Mouse (Mus musculus) heart, embryonic 12.5 days (tissue): Measurements from ENCODE around the gene Nkx1-2. TPM values are rescaled to one million over a fixed set of nuclear protein-coding genes. Genes with fewer than 3 reads are reported as not detected.

ENCODE experiments used
- ATAC-seq: fragments of 200-750 bp; cut with Nextera tagmentation; 2 replicates; pipeline ENCODE4 v1.8.0; 2017; ENCODE audit warnings: moderate TSS enrichment, moderate library complexity; ENCODE audit not compliant: insufficient number of reproducible peaks, low FRiP score
- H3K27ac ChIP-seq: fragments of 300-500 bp; sonication (generic); 2 replicates; pipeline ENCODE4 v1.5.1; 2016; ENCODE audit warnings: mild to moderate bottlenecking, moderate library complexity; ENCODE audit not compliant: poor library complexity, severe bottlenecking
- H3K27me3 ChIP-seq: fragments of 300-500 bp; sonication (generic); replicated peaks from 2 replicates; pipeline ENCODE4 v1.6.1; 2016; ENCODE audit warnings: mild to moderate bottlenecking, moderate library complexity
- H3K36me3 ChIP-seq: fragments of 300-500 bp; sonication (generic); 2 replicates; pipeline ENCODE4 v1.6.1; 2016; ENCODE audit warnings: mild to moderate bottlenecking, moderate library complexity
- H3K4me1 ChIP-seq: fragments of 300-500 bp; sonication (generic); replicated peaks from 2 replicates; pipeline ENCODE4 v1.6.1; 2016; ENCODE audit warnings: mild to moderate bottlenecking
- H3K4me2 ChIP-seq: fragments of 300-500 bp; sonication (generic); 2 replicates; pipeline ENCODE4 v1.6.1; 2016; ENCODE audit warnings: mild to moderate bottlenecking, moderate library complexity
- H3K4me3 ChIP-seq: fragments of 300-500 bp; sonication (generic); 2 replicates; pipeline ENCODE4 v1.5.1; 2016; ENCODE audit warnings: mild to moderate bottlenecking
- H3K9ac ChIP-seq: fragments of 300-500 bp; sonication (generic); 2 replicates; pipeline ENCODE4 v1.6.1; 2016; ENCODE audit warnings: mild to moderate bottlenecking, moderate library complexity
- H3K9me3 ChIP-seq: fragments of 300-500 bp; sonication (generic); replicated peaks from 2 replicates; pipeline ENCODE4 v1.6.1; 2016; ENCODE audit warnings: mild to moderate bottlenecking, moderate library complexity
- WGBS: fragments of 180-500 bp; shearing (Covaris S2); methylation state at CpG from one replicate; pipeline ENCODE4 v1.1.7; 2016; 5-methylcytosine and 5-hydroxymethylcytosine counted together
- polyA plus RNA-seq: library from polyadenylated mRNA; unstranded; fragments of >200 nt; fragmentation: Nextera tagmentation; extraction: Ambion mirVana; gene quantifications from 2 replicates; pipeline ENCODE4 v1.2.1, GENCODE M21; 2016

Gene Nkx1-2
- polyA plus RNA-seq, 1 experiment from 2014 or later = not detected

- H3K9me3 ChIP-seq = no peaks in the 10 kb centered on the region
- no peak overlapping the region for H3K4me2 ChIP-seq
- H3K27me3 ChIP-seq = peaks cover 84% of the 10 kb centered on the region
- H3K4me3 ChIP-seq = no peak overlapping the region
- no peaks in the 10 kb centered on the region for H3K36me3 ChIP-seq
- H3K4me1 ChIP-seq = peaks cover 24% of the 10 kb centered on the region
- H3K27ac ChIP-seq = no peak overlapping the region
- WGBS = 8% methylated on average over 8 of the region's 8 CpGs
- no peak overlapping the region for H3K9ac ChIP-seq
- no peak for ATAC-seq
Measured at GRCm38 (mm10) chr7:132600926-132601325, 1.5 kb upstream of the Nkx1-2 start.

- peaks cover 85% of the 10 kb centered on the region for H3K27me3 ChIP-seq
- no peaks in the 10 kb centered on the region for H3K9me3 ChIP-seq
- no peak overlapping the region; the same call in 1 of the 2 replicates for H3K9ac ChIP-seq
- ATAC-seq = no peak
- H3K27ac ChIP-seq = no peak overlapping the region
- H3K4me2 ChIP-seq = peak overlapping the region; percentile 96
- peak overlapping the region; percentile 55 for H3K4me3 ChIP-seq
- 2% methylated on average over 9 of the region's 9 CpGs for WGBS
- no peaks in the 10 kb centered on the region for H3K36me3 ChIP-seq
- H3K4me1 ChIP-seq = peaks cover 24% of the 10 kb centered on the region
Measured at GRCm38 (mm10) chr7:132600026-132600425, 589 bp upstream of the Nkx1-2 start.

- H3K27ac ChIP-seq = no peak overlapping the region
- peak overlapping the region; percentile 94 for H3K4me2 ChIP-seq
- H3K27me3 ChIP-seq = peaks cover 76% of the 10 kb centered on the region
- H3K4me3 ChIP-seq = peak overlapping the region; percentile 57
- ATAC-seq = peak; percentile 40; the same call in 1 of the 2 replicates
- peaks cover 24% of the 10 kb centered on the region for H3K4me1 ChIP-seq
- WGBS = under 1% methylated on average over 49 of the region's 60 CpGs
- H3K9ac ChIP-seq = peak overlapping the region; percentile 41
- H3K9me3 ChIP-seq = no peaks in the 10 kb centered on the region
- H3K36me3 ChIP-seq = no peaks in the 10 kb centered on the region
Measured at GRCm38 (mm10) chr7:132597251-132598041, 2.0 kb downstream of the Nkx1-2 start.

GRCm38 (mm10) chr7:132596557-132597250, 2.7 kb downstream of the Nkx1-2 start:
- no peak for ATAC-seq
- WGBS = 7% methylated on average over 26 of the region's 26 CpGs
- H3K27me3 ChIP-seq = peaks cover 69% of the 10 kb centered on the region
- no peaks in the 10 kb centered on the region for H3K36me3 ChIP-seq
- H3K9me3 ChIP-seq = no peaks in the 10 kb centered on the region
- H3K9ac ChIP-seq = peak overlapping the region; percentile 41
- peak overlapping the region; percentile 57 for H3K4me3 ChIP-seq
- peak overlapping the region; percentile 94 for H3K4me2 ChIP-seq
- H3K4me1 ChIP-seq = peaks cover 28% of the 10 kb centered on the region
- no peak overlapping the region for H3K27ac ChIP-seq

GRCm38 (mm10) chr7:132595787-132596186, 3.6 kb downstream of the Nkx1-2 start:
- no peak overlapping the region for H3K4me2 ChIP-seq
- 74% methylated on average over 3 of the region's 3 CpGs for WGBS
- no peaks in the 10 kb centered on the region for H3K36me3 ChIP-seq
- no peak overlapping the region for H3K4me3 ChIP-seq
- no peak overlapping the region for H3K9ac ChIP-seq
- no peak overlapping the region for H3K27ac ChIP-seq
- ATAC-seq = no peak
- H3K9me3 ChIP-seq = no peaks in the 10 kb centered on the region
- peaks cover 28% of the 10 kb centered on the region for H3K4me1 ChIP-seq
- peaks cover 60% of the 10 kb centered on the region for H3K27me3 ChIP-seq

GRCm38 (mm10) chr7:132594325-132594724, 5.1 kb downstream of the Nkx1-2 start:
- H3K36me3 ChIP-seq = no peaks in the 10 kb centered on the region
- no peak overlapping the region for H3K4me2 ChIP-seq
- H3K4me3 ChIP-seq = no peak overlapping the region
- ATAC-seq = no peak
- 87% methylated on average over 2 of the region's 2 CpGs for WGBS
- no peak overlapping the region for H3K27ac ChIP-seq
- peaks cover 24% of the 10 kb centered on the region for H3K4me1 ChIP-seq
- H3K27me3 ChIP-seq = peaks cover 45% of the 10 kb centered on the region
- H3K9me3 ChIP-seq = no peaks in the 10 kb centered on the region
- no peak overlapping the region for H3K9ac ChIP-seq

- no peaks in the 10 kb centered on the region for H3K36me3 ChIP-seq
- peaks cover 39% of the 10 kb centered on the region for H3K27me3 ChIP-seq
- no peak overlapping the region for H3K27ac ChIP-seq
- H3K9ac ChIP-seq = no peak overlapping the region
- no peak overlapping the region for H3K4me3 ChIP-seq
- WGBS = 64% methylated on average over 2 of the region's 2 CpGs
- no peaks in the 10 kb centered on the region for H3K9me3 ChIP-seq
- no peak for ATAC-seq
- H3K4me2 ChIP-seq = no peak overlapping the region
- peaks cover 19% of the 10 kb centered on the region for H3K4me1 ChIP-seq
Measured at GRCm38 (mm10) chr7:132593762-132594161, 5.7 kb downstream of the Nkx1-2 start.

GRCm38 (mm10) chr7:132589610-132590009, 9.8 kb downstream of the Nkx1-2 start:
- H3K4me1 ChIP-seq = peaks cover 8% of the 10 kb centered on the region
- no peak for ATAC-seq
- no peak overlapping the region for H3K9ac ChIP-seq
- no peaks in the 10 kb centered on the region for H3K9me3 ChIP-seq
- no peak overlapping the region for H3K4me2 ChIP-seq
- H3K27ac ChIP-seq = no peak overlapping the region
- no peak overlapping the region for H3K4me3 ChIP-seq
- peaks cover 5% of the 10 kb centered on the region for H3K27me3 ChIP-seq
- no peaks in the 10 kb centered on the region for H3K36me3 ChIP-seq
- 56% methylated on average over 5 of the region's 5 CpGs for WGBS

GRCm38 (mm10) chr7:132587167-132587566, 12.3 kb downstream of the Nkx1-2 start:
- Histone ChIP-seq H3K9me3 (no peaks in the 10 kb centered on the region), H3K27ac (no peak overlapping the region), H3K4me1 (peaks cover 5% of the 10 kb centered on the region), H3K9ac (no peak overlapping the region), H3K27me3 (no peaks in the 10 kb centered on the region), H3K4me3 (no peak overlapping the region), H3K4me2 (no peak overlapping the region), H3K36me3 (no peaks in the 10 kb centered on the region)
- no peak for ATAC-seq
- 53% methylated on average over 5 of the region's 5 CpGs for WGBS

GRCm38 (mm10) chr7:132585695-132586491, 13.5 kb downstream of the Nkx1-2 start:
- H3K27ac ChIP-seq = no peak overlapping the region
- no peaks in the 10 kb centered on the region for H3K9me3 ChIP-seq
- no peaks in the 10 kb centered on the region for H3K27me3 ChIP-seq
- ATAC-seq = no peak
- H3K9ac ChIP-seq = no peak overlapping the region
- H3K4me3 ChIP-seq = no peak overlapping the region
- no peak overlapping the region for H3K4me2 ChIP-seq
- 29% methylated on average over 3 of the region's 3 CpGs for WGBS
- H3K36me3 ChIP-seq = no peaks in the 10 kb centered on the region
- peaks cover 4% of the 10 kb centered on the region for H3K4me1 ChIP-seq

GRCm38 (mm10) chr7:132581441-132581840, 18.0 kb downstream of the Nkx1-2 start:
- no peak overlapping the region for H3K4me3 ChIP-seq
- no peak overlapping the region for H3K4me2 ChIP-seq
- no peak overlapping the region for H3K9ac ChIP-seq
- H3K36me3 ChIP-seq = no peaks in the 10 kb centered on the region
- no peaks in the 10 kb centered on the region for H3K27me3 ChIP-seq
- no peak overlapping the region for H3K27ac ChIP-seq
- 87% methylated on average over 2 of the region's 2 CpGs for WGBS
- ATAC-seq = no peak
- H3K9me3 ChIP-seq = no peaks in the 10 kb centered on the region
- H3K4me1 ChIP-seq = peaks cover 10% of the 10 kb centered on the region
